ENCODE assay signal across 25 mouse cellular contexts in the genomic region with DNA sequence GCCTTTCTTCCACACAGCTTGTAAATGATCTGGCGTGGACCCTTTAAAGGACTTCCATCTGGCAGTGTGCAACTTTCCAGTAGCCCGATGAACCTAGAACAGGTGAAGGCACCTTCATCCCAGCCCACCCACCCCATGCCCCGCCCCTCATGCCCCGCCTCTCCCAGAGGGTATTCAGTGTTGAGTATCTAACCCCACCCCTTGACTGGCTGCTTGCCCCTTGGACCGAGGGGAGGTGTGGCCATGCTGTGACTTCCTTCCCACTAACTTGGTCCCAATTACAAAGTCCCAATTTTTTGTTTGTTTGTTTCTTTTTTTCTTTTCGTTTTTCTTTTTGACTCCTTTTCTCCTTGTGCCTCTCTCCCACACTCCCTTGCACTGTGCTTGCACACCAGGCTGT.
DNase-seq lines count a peak whose midpoint lies in the region; ATAC-seq lines count a peak whose summit lies in the region.
"Had no signal": no experiment of that assay in that cellular context is flagged by ENCODE, and none has a peak within 500 bp of the region (broad histone marks: within the 10 kb centered on the region; RNA-seq: fewer than 3 reads in every experiment).

No protein-coding gene starts in this region.

- peak; percentile 50 for DNase-seq in ES-CJ7 (ENCODE audit: low read depth, low spot score)
- DNase-seq in large intestine, adult 2 months (ENCODE audit: low read depth, low spot score) = peak; percentile 21
- DNase-seq in frontal cortex, adult 2 months (ENCODE audit: extremely low spot score in 1 of 2, low spot score in 1 of 2) = no peak
- DNase-seq: adrenal gland, postnatal 10 days; adrenal gland, postnatal 36 days; cerebellum, adult 2 months; cerebellum, adult 9-11 months; cerebellum, postnatal 25 days; gastrocnemius, postnatal 10 days; gastrocnemius, postnatal 36 days; heart, adult 2 months; heart, postnatal 14 days; heart, postnatal 4 days had no signal

- H3K9me3 ChIP-seq in kidney, embryonic 16.5 days (ENCODE audit: low read length) = no peaks in the 10 kb centered on the region
- H3K9me3 ChIP-seq in kidney, embryonic 15.5 days (replicated peaks) = no peaks in the 10 kb centered on the region
- H3K9me3 ChIP-seq in intestine, embryonic 15.5 days = no peaks in the 10 kb centered on the region
- H3K9me3 ChIP-seq: embryonic facial prominence, embryonic 12.5 days; embryonic facial prominence, embryonic 15.5 days; heart, embryonic 10.5 days; heart, embryonic 13.5 days had no signal

- no peaks in the 10 kb centered on the region for H3K36me3 ChIP-seq in kidney, embryonic 16.5 days (ENCODE audit: insufficient read depth, low read length)
- no peaks in the 10 kb centered on the region for H3K36me3 ChIP-seq in kidney, embryonic 15.5 days
- H3K36me3 ChIP-seq in intestine, embryonic 15.5 days = no peaks in the 10 kb centered on the region
- H3K36me3 ChIP-seq: embryonic facial prominence, embryonic 12.5 days; embryonic facial prominence, embryonic 15.5 days; heart, embryonic 10.5 days; heart, embryonic 13.5 days had no signal

- 49% methylated on average over 6 of the region's 6 CpGs for WGBS in kidney, embryonic 16.5 days
- 49% methylated on average over 6 of the region's 6 CpGs for WGBS in kidney, embryonic 15.5 days
- 38% methylated on average over 6 of the region's 6 CpGs for WGBS in intestine, embryonic 15.5 days
- 20% methylated on average over 6 of the region's 6 CpGs for WGBS in large intestine, adult 2 months

- H3K4me1 ChIP-seq in kidney, embryonic 16.5 days (ENCODE audit: insufficient read depth, low read length) = no peaks in the 10 kb centered on the region
- no peaks in the 10 kb centered on the region; the same call in 1 of the 2 replicates for H3K4me1 ChIP-seq in kidney, embryonic 15.5 days
- H3K4me1 ChIP-seq in intestine, embryonic 15.5 days (replicated peaks) = no peaks in the 10 kb centered on the region
- H3K4me1 ChIP-seq: embryonic facial prominence, embryonic 12.5 days; embryonic facial prominence, embryonic 15.5 days had no signal

- no peak overlapping the region for H3K4me3 ChIP-seq in kidney, embryonic 16.5 days (ENCODE audit: low read length)
- no peak overlapping the region for H3K4me3 ChIP-seq in kidney, embryonic 15.5 days (replicated peaks)
- H3K4me3 ChIP-seq in intestine, embryonic 15.5 days (replicated peaks) = no peak overlapping the region
- H3K4me3 ChIP-seq: embryonic facial prominence, embryonic 12.5 days; embryonic facial prominence, embryonic 15.5 days; heart, adult 2 months; heart, embryonic 10.5 days; heart, embryonic 13.5 days had no signal

- no peak overlapping the region for H3K9ac ChIP-seq in kidney, embryonic 16.5 days (replicated peaks; ENCODE audit: low read length)
- no peak overlapping the region for H3K9ac ChIP-seq in kidney, embryonic 15.5 days
- H3K9ac ChIP-seq in intestine, embryonic 15.5 days = no peak overlapping the region
- H3K9ac ChIP-seq: embryonic facial prominence, embryonic 12.5 days; embryonic facial prominence, embryonic 15.5 days; heart, embryonic 13.5 days; hindbrain, embryonic 14.5 days had no signal

- H3K4me2 ChIP-seq in kidney, embryonic 16.5 days (replicated peaks; ENCODE audit: low read depth, low read length) = no peak overlapping the region
- H3K4me2 ChIP-seq in kidney, embryonic 15.5 days = no peak overlapping the region
- no peak overlapping the region for H3K4me2 ChIP-seq in intestine, embryonic 15.5 days (replicated peaks)
- H3K4me2 ChIP-seq: embryonic facial prominence, embryonic 12.5 days; embryonic facial prominence, embryonic 15.5 days; heart, embryonic 13.5 days; hindbrain, embryonic 14.5 days had no signal

- no peak overlapping the region for H3K27ac ChIP-seq in kidney, embryonic 16.5 days (ENCODE audit: low read length)
- no peak overlapping the region for H3K27ac ChIP-seq in kidney, embryonic 15.5 days
- H3K27ac ChIP-seq in intestine, embryonic 15.5 days = no peak overlapping the region
- H3K27ac ChIP-seq: embryonic facial prominence, embryonic 12.5 days; embryonic facial prominence, embryonic 15.5 days; heart, adult 2 months; heart, embryonic 10.5 days; heart, embryonic 13.5 days; hindbrain, embryonic 14.5 days; hindbrain, postnatal 0 days had no signal

- ATAC-seq in kidney, embryonic 16.5 days (ENCODE audit: low FRiP score, low TSS enrichment) = 0 out of 2 replicates have a peak, but pooled peaks have one; percentile 19
- no peak for ATAC-seq in kidney, embryonic 15.5 days (replicated peaks; ENCODE audit: low FRiP score)
- peak; percentile 80 for ATAC-seq in intestine, embryonic 15.5 days
- ATAC-seq in CD4-positive, CD25-positive, alpha-beta regulatory T cell, adult 4 months = no peak
- ATAC-seq: forebrain, embryonic 14.5 days; hindbrain, postnatal 0 days had no signal

- H3K27me3 ChIP-seq in kidney, embryonic 16.5 days (ENCODE audit: insufficient read depth, low read length) = no peaks in the 10 kb centered on the region
- 0 out of 2 replicates have a peak, but pooled peaks cover 7% of the 10 kb centered on the region for H3K27me3 ChIP-seq in kidney, embryonic 15.5 days
- no peaks in the 10 kb centered on the region for H3K27me3 ChIP-seq in intestine, embryonic 15.5 days (replicated peaks)
- H3K27me3 ChIP-seq: CH12.LX; embryonic facial prominence, embryonic 12.5 days; embryonic facial prominence, embryonic 15.5 days had no signal

Comparison
In these comparisons a context has a peak if more than half of its experiments do, and no peak if none do; other contexts are left out.
1. ATAC-seq: peak in kidney, embryonic 16.5 days (single experiment) and intestine, embryonic 15.5 days (single experiment); none in kidney, embryonic 15.5 days (single experiment) and CD4-positive, CD25-positive, alpha-beta regulatory T cell, adult 4 months (single experiment).
2. DNase-seq: peak in ES-CJ7 (single experiment) and large intestine, adult 2 months (single experiment); none in frontal cortex, adult 2 months (0 of 2).